Mouse (Mus musculus) subcutaneous adipose tissue, adult 2 months (tissue): Measurements from ENCODE around the gene Atf2. TPM values are rescaled to one million over a fixed set of nuclear protein-coding genes. Genes with fewer than 3 reads are reported as not detected.

Experiments used
- polyA plus RNA-seq: library from polyadenylated mRNA; depleted of rRNA; stranded (reverse); fragments of >200 nt; gene quantifications from 2 replicates; pipeline ENCODE4 v1.2.3, GENCODE M21; 2012; ENCODE audit warnings: low replicate concordance; rRNA removed

Atf2 gene
- polyA plus RNA-seq, result 12.4 and 15.9 TPM in 2 replicates

GRCm38 (mm10) chr2:73892464-73893296 lies at the start of gene Atf2:
Gene Atf2, minus strand, starts transcription at chr2:73892639.

GRCm38 (mm10) chr2:73911175-73911700 lies 18.8 kb upstream of the Atf2 start, which contains the start of gene Atp5g3:
Gene Atp5g3, minus strand, starts transcription at chr2:73911326.

GRCm38 (mm10) chr2:73774786-73775682 lies 117.4 kb downstream of the Atf2 start, which contains the start of gene Chn1:
Gene Chn1, minus strand, starts transcription at chr2:73775346.

Other genes starting within 250 kb of the Atf2 start
- gene Chn1, start 117.3 kb downstream of the Atf2 start, polyA plus RNA-seq, result 25.3 and 39.3 TPM in 2 replicates
- gene Atp5g3, start 18.7 kb upstream of the Atf2 start, polyA plus RNA-seq, result 549 and 725 TPM in 2 replicates